Mouse (Mus musculus): Measurements from ENCODE around the gene Arhgap4. TPM values are rescaled to one million over a fixed set of nuclear protein-coding genes. Genes with fewer than 3 reads are reported as not detected.

The Arhgap4 gene
- total RNA-seq, 1 experiment from 2014 or later, result 46.5 TPM

DNA sequence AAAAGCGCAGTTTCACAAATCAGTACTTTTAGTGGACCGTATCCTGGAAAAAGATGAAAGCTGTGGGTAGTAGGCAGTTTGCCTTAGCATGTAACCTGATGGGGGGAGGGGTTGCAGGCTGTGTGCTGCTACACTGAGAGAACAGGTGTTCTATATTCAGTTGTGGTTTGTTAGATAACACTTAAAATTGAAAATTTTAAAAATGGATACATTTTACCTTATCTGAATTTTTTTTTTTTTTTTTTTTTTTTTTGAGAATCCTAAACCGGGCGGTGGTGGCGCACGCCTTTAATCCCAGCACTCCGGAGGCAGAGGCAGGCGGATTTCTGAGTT is 846 bp upstream of the Arhgap4 start:
- no peak for ATAC-seq (replicated peaks in 1 of 2; ENCODE audit: insufficient read depth in 1 of 2, low FRiP score in 2 of 2, low TSS enrichment in 1 of 2, low read depth in 1 of 2, poor library complexity in 2 of 2, severe bottlenecking in 2 of 2)

DNA sequence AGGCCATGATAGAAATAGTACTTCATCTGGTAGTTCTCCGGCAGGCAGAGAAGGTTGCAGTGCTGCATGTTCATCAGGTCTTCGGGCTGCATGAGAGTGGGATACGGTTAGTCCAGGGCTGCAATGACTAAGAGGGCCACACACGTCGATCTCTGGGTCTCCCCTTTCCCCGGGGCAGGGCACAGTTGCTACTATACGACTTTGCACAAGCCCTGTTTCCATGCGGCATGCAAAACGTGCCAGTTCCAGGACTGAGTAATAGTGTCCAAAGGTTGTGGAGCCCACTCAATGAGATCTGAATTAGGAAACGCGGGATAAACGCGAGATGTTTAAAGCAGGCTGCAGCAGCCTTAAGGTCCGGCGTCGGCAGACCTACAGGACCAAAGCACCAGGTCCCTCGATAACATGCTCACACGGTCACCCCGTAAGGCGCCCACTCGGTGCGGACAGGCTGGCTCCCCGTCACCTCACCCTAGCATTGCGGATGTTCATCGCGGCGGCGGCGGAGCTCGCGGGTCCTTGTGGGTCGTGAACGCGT is 316 bp downstream of the Arhgap4 start:
- no peak; a peak in 1 of 4 replicates for ATAC-seq (replicated peaks in 1 of 2; ENCODE audit: insufficient read depth in 1 of 2, low FRiP score in 2 of 2, low TSS enrichment in 1 of 2, low read depth in 1 of 2, poor library complexity in 2 of 2, severe bottlenecking in 2 of 2)

DNA sequence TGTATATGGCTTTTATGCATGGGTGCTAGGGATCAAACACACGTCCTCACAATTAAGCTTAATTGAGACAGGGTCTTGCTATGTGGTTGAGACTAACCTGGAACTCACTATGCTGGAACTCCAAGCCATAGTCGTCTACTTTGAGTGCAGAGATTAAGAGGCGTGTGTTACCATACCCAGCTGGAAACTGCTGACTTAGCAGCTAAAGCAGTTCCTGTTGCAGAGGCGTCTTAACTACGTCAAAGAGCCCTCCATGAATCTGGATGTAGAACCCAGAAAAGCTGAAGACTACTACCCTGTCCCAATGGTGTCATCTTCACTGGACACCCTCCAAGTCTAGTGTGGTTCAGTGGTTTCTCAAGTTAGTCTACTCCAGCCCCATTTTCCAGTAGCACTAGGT is 3.0 kb downstream of the Arhgap4 start:
- no peak for ATAC-seq (replicated peaks in 1 of 2; ENCODE audit: insufficient read depth in 1 of 2, low FRiP score in 2 of 2, low TSS enrichment in 1 of 2, low read depth in 1 of 2, poor library complexity in 2 of 2, severe bottlenecking in 2 of 2)

DNA sequence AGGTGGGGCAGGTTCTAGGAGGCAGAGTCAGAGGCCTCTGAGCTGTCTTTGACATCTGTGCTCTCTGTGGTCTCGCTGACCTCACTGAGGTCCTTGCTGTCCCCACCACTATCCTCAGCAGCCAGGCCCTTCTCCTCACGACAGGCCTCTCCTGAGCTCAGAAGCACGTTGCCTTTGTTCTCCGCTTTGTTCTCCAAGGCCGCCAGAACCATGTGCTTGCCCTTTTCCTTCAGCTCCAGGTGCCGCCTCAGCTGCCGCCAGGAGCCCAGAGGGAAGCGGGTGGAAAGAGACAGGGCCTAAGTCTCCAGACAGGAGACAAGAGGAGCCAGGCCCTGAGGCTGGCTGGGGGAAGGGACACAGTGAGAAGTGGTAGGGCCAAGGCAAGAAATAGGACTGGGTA is 4.7 kb downstream of the Arhgap4 start:
- ATAC-seq (replicated peaks in 1 of 2; ENCODE audit: insufficient read depth in 1 of 2, low FRiP score in 2 of 2, low TSS enrichment in 1 of 2, low read depth in 1 of 2, poor library complexity in 2 of 2, severe bottlenecking in 2 of 2), result no peak

DNA sequence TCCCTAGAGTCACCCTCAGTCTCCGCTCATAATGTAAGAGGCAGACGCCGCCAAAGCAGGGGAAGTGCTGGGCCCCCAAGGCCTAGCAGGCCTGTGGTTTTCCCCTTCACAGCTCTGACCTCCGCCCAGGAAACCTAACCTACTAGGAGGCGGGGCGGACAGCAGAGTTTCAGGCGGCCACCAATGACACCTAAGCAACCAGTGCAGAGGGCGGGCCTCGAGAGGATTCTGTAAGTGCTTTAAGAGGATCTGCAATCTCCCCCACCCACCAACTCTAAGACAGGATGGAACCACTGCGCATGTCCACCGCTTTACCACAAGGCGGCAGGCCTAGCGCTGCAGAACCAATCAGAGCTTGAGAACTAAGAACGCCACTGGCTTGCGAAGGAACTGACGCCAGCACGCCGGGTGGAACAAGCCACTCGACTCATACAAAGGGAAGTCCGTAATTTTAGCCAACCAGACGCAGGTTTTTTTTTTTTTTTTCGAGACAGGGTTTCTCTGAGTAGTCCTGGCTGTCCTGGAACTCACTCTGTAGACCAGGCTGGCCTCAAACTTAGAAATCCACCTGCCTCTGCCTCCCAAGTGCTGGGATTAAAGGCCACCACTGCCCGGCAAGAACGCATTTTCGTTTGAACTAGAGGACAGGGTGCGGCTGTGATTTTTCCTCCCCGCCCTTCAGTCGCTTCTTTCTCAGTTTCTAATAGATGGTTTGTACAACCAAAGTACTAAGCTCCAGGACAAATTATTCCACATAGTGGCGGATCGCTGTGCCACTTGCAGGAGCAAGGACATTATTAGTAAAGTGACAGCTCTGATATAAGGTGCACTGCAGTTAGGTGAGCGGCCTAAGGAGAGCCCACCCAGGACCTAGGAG is 6.6 kb downstream of the Arhgap4 start:
- peak; percentile 93 to 95 for ATAC-seq (replicated peaks in 1 of 2; ENCODE audit: insufficient read depth in 1 of 2, low FRiP score in 2 of 2, low TSS enrichment in 1 of 2, low read depth in 1 of 2, poor library complexity in 2 of 2, severe bottlenecking in 2 of 2)

DNA sequence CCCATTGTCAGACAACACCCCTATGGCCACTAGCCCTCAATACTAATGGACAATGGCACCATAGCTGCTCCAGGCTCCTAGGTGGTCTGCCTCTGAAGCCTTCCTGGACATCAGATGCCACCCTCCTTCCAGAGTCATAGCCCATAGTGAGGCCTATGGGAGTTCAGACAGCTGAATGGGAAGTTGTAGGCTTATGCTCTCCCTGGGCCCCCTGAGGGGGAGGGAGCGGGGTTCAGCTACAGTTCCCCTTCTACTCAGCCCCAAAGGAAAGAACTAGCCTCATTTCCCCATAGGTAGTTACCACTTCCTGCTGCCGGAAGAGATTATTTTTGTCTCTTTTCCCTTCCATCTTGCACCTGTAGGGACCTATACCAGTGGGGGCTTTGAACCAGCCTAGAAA is 10.1 kb downstream of the Arhgap4 start:
- ATAC-seq (replicated peaks in 1 of 2; ENCODE audit: insufficient read depth in 1 of 2, low FRiP score in 2 of 2, low TSS enrichment in 1 of 2, low read depth in 1 of 2, poor library complexity in 2 of 2, severe bottlenecking in 2 of 2), result peak; percentile 54 to 69

DNA sequence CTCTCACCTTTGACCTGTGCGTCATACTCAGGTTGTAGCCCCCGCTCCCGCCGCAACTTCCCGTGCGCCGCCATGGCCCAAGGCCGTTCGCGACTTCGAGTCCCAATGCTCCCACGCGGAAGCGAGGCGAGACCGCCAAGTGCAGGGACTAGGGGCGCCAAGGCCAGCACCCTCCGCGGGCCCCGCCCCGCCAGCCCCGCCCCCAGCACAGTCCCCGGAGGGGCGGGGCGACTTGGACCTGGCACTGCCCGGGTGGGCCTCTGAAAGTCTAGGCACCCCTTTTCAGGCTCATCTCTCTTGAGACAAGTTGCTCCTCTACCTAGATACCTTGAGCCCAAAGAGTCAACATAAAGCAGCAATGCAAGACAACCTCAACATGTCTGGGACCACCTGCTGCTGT is 10.5 kb downstream of the Arhgap4 start:
- peak; percentile 12 to 16; a peak in 2 of 4 replicates for ATAC-seq (replicated peaks in 1 of 2; ENCODE audit: insufficient read depth in 1 of 2, low FRiP score in 2 of 2, low TSS enrichment in 1 of 2, low read depth in 1 of 2, poor library complexity in 2 of 2, severe bottlenecking in 2 of 2)

DNA sequence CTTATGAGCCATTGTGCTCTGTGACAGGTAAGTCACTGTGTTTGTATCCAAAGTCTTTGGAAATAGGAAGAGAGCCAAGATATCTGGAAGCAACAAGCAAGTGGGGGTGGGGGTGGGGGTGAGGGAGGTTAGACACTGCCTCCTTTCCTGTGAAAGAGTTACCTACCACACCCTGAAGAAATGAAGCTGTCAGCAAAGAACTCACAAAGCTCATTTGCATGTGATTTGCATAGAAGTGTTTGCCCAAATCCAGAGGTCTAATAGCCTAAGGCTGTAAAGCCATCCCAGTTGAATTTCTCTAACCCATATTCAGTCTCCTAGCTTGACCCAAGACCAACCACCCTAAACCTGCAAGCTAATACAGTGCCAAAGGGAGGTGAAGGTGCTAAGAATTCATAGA is 11.2 kb downstream of the Arhgap4 start:
- ATAC-seq (replicated peaks in 1 of 2; ENCODE audit: insufficient read depth in 1 of 2, low FRiP score in 2 of 2, low TSS enrichment in 1 of 2, low read depth in 1 of 2, poor library complexity in 2 of 2, severe bottlenecking in 2 of 2), result no peak

DNA sequence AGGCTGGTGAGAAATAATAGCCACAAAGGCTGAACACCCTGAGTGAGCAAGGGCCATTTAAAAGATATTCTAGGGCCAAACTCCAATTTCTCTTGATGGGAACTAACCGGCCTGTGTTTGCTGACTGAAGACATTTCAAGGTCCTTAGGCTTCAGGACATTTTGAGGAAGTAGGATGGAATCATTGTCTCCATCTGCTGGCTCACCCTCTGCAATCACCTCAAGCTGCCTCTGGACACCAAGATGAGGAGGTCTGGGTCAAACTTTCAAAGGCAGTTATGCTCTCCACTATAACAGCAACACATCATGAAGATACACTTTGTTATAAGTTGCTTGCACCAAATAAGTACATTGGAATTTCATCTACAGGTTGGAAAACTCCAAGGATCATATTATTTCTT is 11.6 kb downstream of the Arhgap4 start:
- no peak for ATAC-seq (replicated peaks in 1 of 2; ENCODE audit: insufficient read depth in 1 of 2, low FRiP score in 2 of 2, low TSS enrichment in 1 of 2, low read depth in 1 of 2, poor library complexity in 2 of 2, severe bottlenecking in 2 of 2)

DNA sequence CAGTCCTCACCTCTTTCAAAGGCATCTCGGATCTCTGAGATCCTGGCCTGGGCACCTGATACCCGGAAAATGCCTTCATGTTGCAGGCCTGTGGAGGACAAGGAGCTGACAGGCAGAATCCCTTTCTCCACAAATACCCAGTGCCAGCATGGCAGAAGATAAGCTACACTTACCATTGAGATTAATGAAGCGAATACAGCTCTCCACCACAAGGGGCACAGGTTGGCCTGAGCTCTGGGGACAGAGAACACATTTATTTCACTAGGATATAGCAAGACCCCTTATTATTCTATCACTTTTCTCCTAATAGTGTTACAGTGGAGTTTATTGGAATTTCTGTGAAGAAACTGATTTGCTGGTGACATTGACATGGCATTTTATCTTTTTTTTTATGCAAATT is 23.7 kb downstream of the Arhgap4 start:
- ATAC-seq (replicated peaks in 1 of 2; ENCODE audit: insufficient read depth in 1 of 2, low FRiP score in 2 of 2, low TSS enrichment in 1 of 2, low read depth in 1 of 2, poor library complexity in 2 of 2, severe bottlenecking in 2 of 2), result no peak

DNA sequence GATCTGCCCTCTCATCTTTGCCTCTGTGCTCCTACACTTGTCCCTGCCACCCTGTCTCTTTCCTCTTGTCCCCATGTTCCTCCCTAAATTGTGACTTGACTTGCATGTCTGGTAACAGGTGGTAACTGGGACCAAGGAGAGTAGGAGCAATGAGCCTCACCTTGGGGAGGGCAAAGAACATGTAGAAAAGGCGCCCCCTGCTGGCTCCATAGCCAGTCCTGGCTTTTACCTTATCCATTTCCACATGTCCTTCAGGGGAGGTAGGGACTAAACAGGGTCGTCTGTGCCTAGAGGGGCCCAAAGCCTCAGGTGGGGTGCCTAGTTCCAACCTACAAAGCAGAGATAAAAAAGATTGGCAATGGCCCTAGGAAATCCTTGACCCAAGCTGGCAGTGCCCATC is 26.0 kb downstream of the Arhgap4 start, which contains the start of gene L1cam:
Gene L1cam (minus strand): TSS at position 387 of the 400 bp plus-strand sequence.
- ATAC-seq (replicated peaks in 1 of 2; ENCODE audit: insufficient read depth in 1 of 2, low FRiP score in 2 of 2, low TSS enrichment in 1 of 2, low read depth in 1 of 2, poor library complexity in 2 of 2, severe bottlenecking in 2 of 2), result no peak

DNA sequence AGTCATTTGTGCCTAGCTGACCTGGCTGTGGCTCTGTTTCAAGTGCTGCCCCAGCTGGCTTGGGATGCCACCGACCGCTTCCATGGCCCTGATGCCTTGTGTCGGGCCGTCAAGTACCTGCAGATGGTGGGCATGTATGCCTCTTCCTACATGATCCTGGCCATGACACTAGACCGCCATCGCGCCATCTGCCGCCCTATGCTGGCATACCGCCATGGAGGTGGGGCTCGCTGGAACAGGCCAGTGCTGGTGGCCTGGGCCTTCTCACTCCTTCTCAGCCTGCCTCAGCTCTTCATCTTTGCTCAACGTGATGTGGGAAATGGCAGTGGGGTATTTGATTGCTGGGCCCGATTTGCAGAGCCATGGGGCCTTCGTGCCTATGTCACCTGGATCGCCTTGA is 28.8 kb downstream of the Arhgap4 start:
- no peak for ATAC-seq (replicated peaks in 1 of 2; ENCODE audit: insufficient read depth in 1 of 2, low FRiP score in 2 of 2, low TSS enrichment in 1 of 2, low read depth in 1 of 2, poor library complexity in 2 of 2, severe bottlenecking in 2 of 2)

DNA sequence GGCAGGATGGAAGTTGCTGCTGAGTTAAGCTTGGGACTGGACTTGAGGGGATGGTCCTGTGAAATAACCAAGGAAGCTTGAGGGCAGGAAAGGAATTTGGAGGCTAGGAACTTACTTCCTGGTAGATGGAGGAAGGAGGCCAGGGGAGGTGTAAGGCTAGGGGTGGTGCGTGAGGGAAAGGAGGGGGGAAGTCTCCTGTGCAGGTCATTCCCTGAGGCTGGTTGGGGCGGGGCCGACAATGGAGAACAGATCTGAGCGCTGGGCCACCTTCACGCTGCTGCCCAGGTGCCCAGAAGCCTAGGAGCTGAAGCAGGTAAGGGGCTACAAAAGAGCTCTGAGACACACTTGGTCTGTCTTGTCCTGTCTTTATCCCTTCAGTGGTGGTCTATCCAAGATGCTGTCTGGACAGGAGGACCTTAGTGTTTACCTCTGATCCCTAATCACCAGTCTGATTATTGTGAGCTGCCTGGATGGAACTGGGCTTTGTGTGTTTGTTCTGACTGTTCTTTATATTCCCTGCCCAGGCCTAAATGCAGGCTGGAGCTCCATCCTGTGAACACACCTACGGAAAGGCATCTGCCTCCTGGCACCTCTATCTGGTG is 30.0 kb downstream of the Arhgap4 start, which contains the start of gene Avpr2:
Gene Avpr2 (plus strand): TSS at position 552 of the 602 bp plus-strand sequence.
- ATAC-seq (replicated peaks in 1 of 2; ENCODE audit: insufficient read depth in 1 of 2, low FRiP score in 2 of 2, low TSS enrichment in 1 of 2, low read depth in 1 of 2, poor library complexity in 2 of 2, severe bottlenecking in 2 of 2), result no peak

DNA sequence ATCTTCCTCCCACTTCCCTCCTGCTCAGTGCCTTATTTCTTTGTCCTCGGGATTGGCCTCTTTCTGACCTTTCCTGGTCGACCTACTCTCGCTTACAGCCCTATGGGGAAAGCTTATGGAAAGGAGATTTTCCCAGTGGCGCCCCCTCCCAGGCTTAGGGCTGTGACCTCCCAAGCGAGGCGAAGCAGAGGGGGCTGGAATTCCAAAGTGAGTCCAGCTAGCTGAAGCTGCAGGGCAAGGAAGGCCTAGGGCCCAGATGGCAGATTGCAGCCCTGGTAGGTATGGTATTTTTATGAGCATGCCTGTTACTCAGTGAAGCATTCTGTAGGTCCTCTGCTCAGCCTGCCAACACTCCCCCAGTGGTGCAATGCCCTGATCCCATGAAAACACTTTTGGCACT is 40.2 kb downstream of the Arhgap4 start:
- ATAC-seq (replicated peaks in 1 of 2; ENCODE audit: insufficient read depth in 1 of 2, low FRiP score in 2 of 2, low TSS enrichment in 1 of 2, low read depth in 1 of 2, poor library complexity in 2 of 2, severe bottlenecking in 2 of 2), result no peak

DNA sequence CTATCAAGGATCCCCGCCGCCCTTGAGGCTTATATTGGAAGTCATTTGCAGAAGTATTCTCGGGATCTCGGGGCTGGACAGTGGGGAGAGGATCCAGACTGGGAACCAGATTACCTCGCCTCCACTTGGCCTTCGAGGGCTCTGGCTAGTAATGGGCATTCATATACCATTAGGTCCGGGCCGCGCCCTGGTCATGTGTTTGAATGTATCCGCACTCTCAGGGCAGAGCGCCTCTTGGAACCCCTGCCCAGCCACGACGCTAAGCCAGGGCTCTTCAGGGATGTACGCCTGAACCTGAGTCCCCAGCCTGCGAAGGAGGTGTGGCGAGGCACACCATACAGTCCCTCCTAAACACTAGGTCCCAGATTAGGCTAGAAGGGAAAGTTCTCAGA is 40.6 kb downstream of the Arhgap4 start:
- 0 out of 4 replicates have a peak, but pooled peaks of 1 of the 2 experiments have one; percentile 10 for ATAC-seq (replicated peaks in 1 of 2; ENCODE audit: insufficient read depth in 1 of 2, low FRiP score in 2 of 2, low TSS enrichment in 1 of 2, low read depth in 1 of 2, poor library complexity in 2 of 2, severe bottlenecking in 2 of 2)

DNA sequence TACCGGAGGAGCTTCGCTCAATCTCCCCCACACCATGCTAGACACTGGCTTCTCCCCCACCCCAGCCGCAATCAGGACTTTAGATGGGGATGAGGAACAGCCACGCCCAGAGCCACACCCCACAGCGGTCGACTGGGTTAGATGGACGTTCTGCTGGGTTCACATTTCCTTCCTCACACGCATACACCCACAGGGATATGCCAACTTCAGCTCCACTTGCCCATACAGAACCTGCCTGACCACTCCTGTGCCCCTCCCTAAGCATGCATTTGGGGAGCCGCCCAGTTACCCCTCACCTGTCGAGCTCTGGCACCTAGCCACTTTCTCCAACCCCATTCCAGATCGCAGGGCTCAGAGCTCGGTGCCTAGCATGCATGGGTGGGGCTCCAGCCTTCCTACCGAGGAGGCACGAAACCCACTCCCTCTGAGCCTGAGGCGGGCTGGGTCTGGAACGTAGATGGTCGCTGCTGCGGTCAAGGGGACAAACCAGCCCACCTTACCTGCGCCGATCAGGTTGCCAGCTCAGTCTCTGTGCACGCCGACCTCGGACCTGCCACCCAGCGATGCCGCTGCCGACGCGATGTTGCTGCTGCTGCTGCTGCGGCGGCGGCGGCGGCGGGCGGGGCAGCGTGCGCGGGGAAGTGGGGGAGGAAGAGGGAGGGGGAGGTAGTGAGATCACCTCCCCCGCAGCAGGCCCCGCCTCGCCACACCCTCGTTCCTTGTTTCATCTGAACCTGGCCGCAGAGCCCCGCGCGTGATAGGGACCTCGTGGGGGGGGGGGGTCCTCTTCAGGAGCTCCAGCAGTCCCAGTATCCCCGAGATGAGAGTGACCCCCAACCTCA is 41.3 kb downstream of the Arhgap4 start:
- peak in 1 of 2 experiments; percentile 42; a peak in 1 of 4 replicates for ATAC-seq (replicated peaks in 1 of 2; ENCODE audit: insufficient read depth in 1 of 2, low FRiP score in 2 of 2, low TSS enrichment in 1 of 2, low read depth in 1 of 2, poor library complexity in 2 of 2, severe bottlenecking in 2 of 2)

DNA sequence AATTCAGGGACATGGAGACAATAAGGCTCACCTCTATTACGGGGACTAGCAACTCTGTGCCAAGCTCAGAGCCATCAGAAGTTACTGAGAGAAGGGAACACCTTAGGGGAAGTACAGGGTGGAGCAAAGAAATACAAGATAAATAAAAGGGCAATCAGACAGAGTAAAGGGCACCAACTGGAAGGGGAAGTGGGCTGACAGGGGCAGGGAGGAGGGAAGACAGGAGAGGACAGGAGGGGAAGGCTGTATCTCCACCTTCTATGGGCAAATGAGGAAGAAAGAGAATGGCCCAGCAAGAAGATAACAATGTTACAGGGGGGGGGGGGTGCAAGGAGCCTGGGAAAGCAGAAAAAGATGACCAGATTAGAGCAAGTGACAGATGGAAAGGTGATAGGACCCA is 44.7 kb downstream of the Arhgap4 start:
- ATAC-seq (replicated peaks in 1 of 2; ENCODE audit: insufficient read depth in 1 of 2, low FRiP score in 2 of 2, low TSS enrichment in 1 of 2, low read depth in 1 of 2, poor library complexity in 2 of 2, severe bottlenecking in 2 of 2), result peak in 1 of 2 experiments; percentile 45; a peak in 1 of 4 replicates

DNA sequence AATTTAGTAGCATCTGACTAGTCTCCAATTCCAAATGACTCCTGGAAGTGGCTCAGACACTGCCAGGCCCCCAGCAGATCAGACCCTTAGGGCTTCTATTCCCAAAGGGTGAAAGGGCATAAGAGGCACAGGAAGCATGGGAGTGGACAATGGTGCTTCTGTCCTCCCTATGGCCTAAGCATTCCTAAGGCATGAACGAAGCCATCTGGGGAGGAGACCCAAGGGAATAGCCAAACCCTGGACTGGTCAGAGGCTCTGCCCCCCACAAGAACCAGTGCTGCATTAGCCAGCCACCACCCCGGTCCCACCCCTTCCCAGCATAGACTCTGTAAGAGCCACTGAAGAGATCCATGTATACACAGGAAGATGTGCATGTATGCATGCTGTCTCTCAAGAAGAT is 45.8 kb downstream of the Arhgap4 start:
- ATAC-seq (replicated peaks in 1 of 2; ENCODE audit: insufficient read depth in 1 of 2, low FRiP score in 2 of 2, low TSS enrichment in 1 of 2, low read depth in 1 of 2, poor library complexity in 2 of 2, severe bottlenecking in 2 of 2), result no peak

Data from hematopoietic stem cell, adult 5-6 weeks (primary cell).